Mouse (Mus musculus): ENCODE measurements around the gene Nfkbid.

DNA sequence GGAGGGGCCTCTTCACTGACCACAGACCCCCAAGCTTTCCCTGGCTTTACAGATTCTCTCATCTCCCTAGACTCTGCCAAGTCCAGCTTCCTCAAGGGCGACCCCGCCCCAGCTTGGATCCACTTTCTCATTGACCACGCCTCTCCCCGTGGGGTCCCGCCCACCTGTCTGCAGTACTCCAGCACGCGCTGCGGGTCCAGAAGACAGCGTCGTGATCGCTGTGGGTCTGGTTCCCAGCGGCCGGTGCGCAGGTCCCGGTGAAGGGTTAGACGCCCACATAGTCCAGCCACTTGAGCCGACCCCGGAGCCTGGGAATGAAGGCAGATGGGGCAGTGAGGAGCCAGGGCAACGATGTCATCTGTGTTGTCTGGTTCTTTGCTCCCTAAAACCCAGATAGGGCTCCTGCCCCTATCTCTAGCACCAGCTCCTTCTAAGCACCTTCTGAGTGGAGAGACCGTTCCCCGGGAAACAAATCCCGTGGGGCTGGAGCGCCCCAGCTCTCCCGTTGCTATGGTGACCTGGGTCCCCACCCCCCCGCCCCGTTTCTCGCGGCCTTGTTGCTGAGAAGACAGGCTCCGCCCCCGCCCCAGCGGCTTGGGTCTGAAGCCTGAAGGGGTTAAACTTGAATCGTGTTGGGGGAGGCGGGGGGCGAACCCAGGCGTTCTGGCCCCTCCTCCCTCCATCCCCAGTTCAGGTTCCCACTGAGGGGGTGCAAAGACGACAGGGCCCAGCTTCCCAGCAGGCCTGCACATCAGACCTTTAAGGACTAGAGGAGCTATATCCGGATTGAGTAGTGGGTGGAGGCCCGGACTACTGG is 22.8 kb downstream of the Nfkbid start:
- TF ChIP-seq CTCF (IDR thresholded peaks at IDR 0.05) (no peak), EP300 (IDR thresholded peaks at IDR 0.05) (no peak)
